Mouse (Mus musculus): ENCODE measurements around the gene Plac8.

GRCm38 (mm10) chr5:100569250-100569934 is 2.7 kb downstream of the Plac8 start:
- no peak for TF ChIP-seq CTCF (IDR thresholded peaks at IDR 0.05; ENCODE audit: control insufficient read depth, insufficient read depth, insufficient read length)
- TF ChIP-seq USF1 (IDR thresholded peaks at IDR 0.05; ENCODE audit: low read depth) = no peak
